Mouse (Mus musculus) cerebellum, adult 2 months (tissue): ENCODE results near the gene Zfp580. TPM values are rescaled to one million over a fixed set of nuclear protein-coding genes. Genes with fewer than 3 reads are reported as not detected.
"Not testable (repeated sequence)": the region's sequence is repeated elsewhere in the genome, so short reads cannot be mapped to it uniquely, and the experiment has no call there.

Source experiments
- DNase-seq, 2 experiments: peaks; one replicate each; pipeline ENCODE4 v3.0.0; 2021
- H3K27ac ChIP-seq: fragments of 200-500 bp; 2 replicates; pipeline ENCODE4 v1.5.1; 2012; ENCODE audit warnings: low read length, control low read depth, inconsistent platforms; ENCODE audit not compliant: insufficient read depth
- H3K27me3 ChIP-seq: fragments of 200-500 bp; 2 replicates; pipeline ENCODE4 v1.6.1; 2012; ENCODE audit warnings: inconsistent platforms, mild to moderate bottlenecking, low read length, moderate library complexity; ENCODE audit not compliant: control insufficient read depth, insufficient read depth
- H3K4me1 ChIP-seq: fragments of 200-500 bp; 2 replicates; pipeline ENCODE4 v1.6.1; 2011; ENCODE audit warnings: low read length; ENCODE audit not compliant: control insufficient read depth, insufficient read depth
- H3K4me3 ChIP-seq: fragments of 200-500 bp; replicated peaks from 2 replicates; pipeline ENCODE3; 2011; ENCODE audit warnings: mild to moderate bottlenecking, low read depth, low read length, control low read depth; ENCODE audit not compliant: insufficient read depth
- CTCF ChIP-seq: fragments of 200-500 bp; IDR thresholded peaks from 2 replicates; pipeline ENCODE4 v1.5.1; 2011; ENCODE audit warnings: low read depth, mild to moderate bottlenecking, control low read depth, low read length, moderate library complexity, borderline replicate concordance; ENCODE audit not compliant: insufficient read depth
- POLR2A ChIP-seq: fragments of 200-500 bp; IDR thresholded peaks from 2 replicates; pipeline ENCODE4 v1.6.1; 2011; ENCODE audit warnings: low read length, control low read depth, borderline replicate concordance; ENCODE audit not compliant: insufficient read depth
- WGBS: fragments of 180-500 bp; shearing (Covaris S2); methylation state at CpG from one replicate; pipeline ENCODE4 v1.1.7; 2018; 5-methylcytosine and 5-hydroxymethylcytosine counted together
- polyA plus RNA-seq: library from polyadenylated mRNA; depleted of rRNA; stranded (reverse); fragments of >200 nt; gene quantifications from 2 replicates; pipeline ENCODE4 v1.2.3, GENCODE M21; 2012

The Zfp580 gene
- polyA plus RNA-seq, 1 experiment: 29.7 TPM

DNA sequence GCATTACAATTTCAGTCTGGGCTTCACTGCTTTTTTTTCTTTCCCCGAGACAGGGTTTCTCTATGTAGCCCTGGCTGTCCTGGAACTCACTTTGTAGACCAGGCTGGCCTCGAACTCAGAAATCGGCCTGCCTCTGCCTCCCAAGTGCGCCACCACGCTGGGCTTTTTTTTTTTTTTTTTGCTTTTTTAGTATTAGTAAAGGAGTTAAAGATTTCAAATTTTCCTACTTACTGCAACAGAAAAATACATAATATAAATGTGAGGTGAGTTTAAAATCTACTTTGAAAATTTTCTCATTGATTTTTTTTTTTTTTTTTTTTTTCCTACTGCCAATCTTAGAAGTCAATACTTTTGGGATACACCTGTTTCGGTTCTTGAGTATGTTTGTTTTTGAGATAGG, 13.5 kb downstream of the Zfp580 start:
- no peak for DNase-seq
- TF ChIP-seq POLR2A (no peak), CTCF (no peak)
- 94% methylated on average over 6 of the region's 6 CpGs for WGBS
- H3K4me3 ChIP-seq: no peak overlapping the region
- H3K27me3 ChIP-seq: no peaks in the 10 kb centered on the region
- peaks cover 9% of the 10 kb centered on the region; the same call in 1 of the 2 replicates for H3K4me1 ChIP-seq
- H3K27ac ChIP-seq: no peak overlapping the region

DNA sequence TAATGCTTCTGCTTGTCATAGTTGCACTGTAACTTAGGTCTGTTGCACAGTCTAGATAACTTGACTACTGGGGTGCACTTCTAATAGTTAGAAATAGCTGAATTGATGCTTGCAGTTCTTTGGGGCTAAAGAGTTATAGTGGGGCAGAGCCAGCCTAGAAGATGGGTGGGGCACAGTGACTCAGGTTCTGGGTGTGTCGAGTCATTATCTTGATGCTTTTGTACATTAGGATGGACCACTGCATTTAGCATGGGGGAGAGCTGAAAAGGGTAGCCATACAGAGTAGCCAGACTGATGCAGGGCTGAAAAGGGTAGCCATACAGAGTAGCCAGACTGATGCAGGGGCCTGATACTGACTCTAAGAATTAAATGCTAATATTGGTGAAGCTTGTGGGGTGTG, 22.2 kb downstream of the Zfp580 start:
- Histone ChIP-seq H3K27me3 (no peaks in the 10 kb centered on the region), H3K4me1 (peaks cover 8% of the 10 kb centered on the region), H3K27ac (no peak overlapping the region), H3K4me3 (no peak overlapping the region)
- TF ChIP-seq CTCF: no peak
- no peak for TF ChIP-seq POLR2A
- no peak for DNase-seq
- WGBS: 78% methylated on average over 1 of the region's 1 CpGs

DNA sequence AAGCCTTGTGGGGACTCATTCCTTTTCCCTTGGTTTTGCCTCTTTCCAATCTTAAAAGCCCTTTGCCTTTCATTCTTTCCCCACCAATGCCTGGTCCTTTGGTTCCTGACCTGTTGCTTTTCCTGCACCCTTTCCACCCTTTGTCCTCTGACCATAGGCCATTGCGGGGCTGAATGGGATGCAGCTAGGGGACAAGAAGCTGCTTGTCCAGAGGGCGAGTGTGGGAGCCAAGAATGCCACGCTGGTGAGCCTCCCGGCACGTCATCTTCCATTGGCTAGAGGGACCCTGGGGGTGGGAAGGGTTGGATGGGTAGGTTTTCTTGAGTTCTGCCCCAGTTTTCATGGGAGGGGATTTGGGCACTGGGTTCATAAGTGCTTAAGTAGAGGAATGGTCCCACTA, 23.6 kb downstream of the Zfp580 start:
- DNase-seq: no peak
- TF ChIP-seq POLR2A (no peak), CTCF (no peak)
- Histone ChIP-seq H3K27ac (no peak overlapping the region), H3K4me1 (peaks cover 8% of the 10 kb centered on the region), H3K27me3 (no peaks in the 10 kb centered on the region), H3K4me3 (no peak overlapping the region)
- 85% methylated on average over 5 of the region's 5 CpGs for WGBS

DNA sequence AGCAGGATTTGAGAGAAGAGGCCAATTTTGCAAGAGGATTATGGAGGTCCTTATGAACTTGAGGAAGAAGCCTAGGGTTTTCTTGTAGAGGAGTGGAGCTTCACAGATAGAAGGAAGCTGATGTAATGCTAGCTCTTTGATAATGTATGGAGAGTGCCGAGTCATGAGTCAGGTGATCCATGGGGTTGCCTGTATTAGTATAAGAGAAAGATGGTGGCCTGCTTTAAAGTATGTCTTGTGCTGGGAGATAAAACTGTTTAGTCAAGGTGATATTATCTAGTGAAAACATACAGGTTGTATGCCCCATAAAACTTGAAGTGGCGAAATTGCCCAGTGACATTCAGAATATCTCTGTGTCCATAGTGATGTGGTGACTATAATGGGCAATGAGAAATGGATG, 25.6 kb downstream of the Zfp580 start:
- TF ChIP-seq CTCF: no peak
- TF ChIP-seq POLR2A: no peak
- no peak for DNase-seq
- 92% methylated on average over 2 of the region's 2 CpGs for WGBS
- Histone ChIP-seq H3K4me1 (0 out of 2 replicates have a peak, but pooled peaks cover 2% of the 10 kb centered on the region), H3K4me3 (no peak overlapping the region), H3K27ac (no peak overlapping the region), H3K27me3 (no peaks in the 10 kb centered on the region)

DNA sequence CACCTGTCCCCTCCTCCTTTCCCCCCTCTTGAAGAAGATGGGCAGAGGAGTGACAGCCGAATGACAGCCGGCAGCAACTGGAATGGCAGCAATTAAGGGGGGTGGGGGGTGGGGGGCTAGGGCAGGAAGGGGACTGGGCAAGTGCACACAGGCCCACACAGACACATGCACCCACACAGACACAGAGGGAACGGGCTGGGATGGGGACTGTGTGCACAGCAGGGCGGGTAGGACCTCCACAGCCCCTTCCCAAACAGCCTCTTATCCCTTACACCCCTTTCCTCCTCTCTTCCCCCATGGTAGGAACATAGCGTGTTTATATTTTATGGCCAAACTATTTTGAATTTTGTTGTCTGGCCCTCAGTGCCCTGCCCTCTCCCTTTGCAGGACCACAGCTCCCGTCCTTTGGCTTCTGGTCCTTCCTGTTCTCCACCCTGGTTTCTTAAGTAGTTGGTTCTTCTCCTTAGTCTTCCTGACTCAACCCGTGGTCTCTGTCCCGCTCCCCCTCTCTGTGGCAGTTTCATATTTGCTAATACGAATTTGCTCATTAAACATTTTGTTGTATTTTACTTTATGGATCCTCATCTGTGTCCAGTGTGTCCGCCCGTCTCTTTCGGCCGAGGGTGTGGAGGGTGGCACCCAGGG, 28.1 kb downstream of the Zfp580 start:
- peak overlapping the region; percentile 82 for H3K4me3 ChIP-seq
- WGBS: 39% methylated on average over 11 of the region's 13 CpGs
- not testable (repeated sequence) for DNase-seq

DNA sequence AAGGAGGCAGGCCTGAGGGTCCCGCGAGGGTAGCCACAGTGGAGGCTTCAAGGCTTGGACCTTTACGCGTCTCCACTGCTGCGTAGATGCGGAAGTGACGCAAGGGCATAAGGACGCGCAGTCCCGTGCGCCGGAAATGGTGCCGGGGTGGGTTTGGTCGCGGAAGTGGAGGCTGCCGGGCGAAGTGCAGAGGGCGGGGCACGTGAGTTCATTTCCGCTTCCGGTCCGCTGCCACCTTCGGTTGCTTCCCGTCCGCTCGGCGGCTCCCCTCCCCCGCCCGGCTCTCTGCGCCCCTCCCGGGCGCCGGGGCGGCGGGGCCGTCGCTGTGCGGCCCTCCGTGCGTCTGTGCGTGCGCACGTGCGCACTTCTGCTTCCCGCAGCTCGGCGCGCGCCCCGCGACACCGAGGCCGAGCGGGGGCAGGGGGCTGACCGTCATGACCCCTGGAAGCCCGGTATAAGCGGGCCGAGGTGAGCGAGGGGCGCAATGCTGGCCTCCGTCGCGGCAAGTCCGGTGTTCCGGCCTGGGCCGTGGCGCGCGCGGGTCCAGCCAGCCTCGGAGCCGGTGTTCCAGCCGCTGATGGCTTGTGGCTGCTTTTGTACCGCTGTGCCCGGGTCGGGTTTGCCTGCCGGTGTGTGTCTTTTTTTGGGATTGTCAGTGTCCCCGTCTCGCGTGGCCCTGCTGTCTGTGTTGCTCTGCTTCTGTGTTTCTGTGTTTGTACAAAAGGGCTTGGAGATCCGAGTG, 28.8 kb downstream of the Zfp580 start, which contains the start of gene Epn1:
Epn1 (plus strand) TSS at position 226 of the 742 bp plus-strand sequence.
- H3K4me3 ChIP-seq: peak within 1 kb of the TSS; percentile 82
- peak; percentile 74 for TF ChIP-seq POLR2A
- no peak for TF ChIP-seq CTCF
- WGBS: under 1% methylated on average over 81 of the region's 81 CpGs
- H3K27ac ChIP-seq: peak within 1 kb of the TSS; percentile 77
- H3K4me1 ChIP-seq: no peaks in the 10 kb centered on the region; the same call in 1 of the 2 replicates
- H3K27me3 ChIP-seq: no peaks in the 10 kb centered on the region
- DNase-seq: peak; percentile 97

More for the DNA sequence above, 28.1 kb downstream of the Zfp580 start:
- not testable (repeated sequence) for H3K27me3 ChIP-seq, H3K4me1 ChIP-seq
- peak overlapping the region; percentile 36; the same call in 1 of the 2 replicates for H3K27ac ChIP-seq

DNA sequence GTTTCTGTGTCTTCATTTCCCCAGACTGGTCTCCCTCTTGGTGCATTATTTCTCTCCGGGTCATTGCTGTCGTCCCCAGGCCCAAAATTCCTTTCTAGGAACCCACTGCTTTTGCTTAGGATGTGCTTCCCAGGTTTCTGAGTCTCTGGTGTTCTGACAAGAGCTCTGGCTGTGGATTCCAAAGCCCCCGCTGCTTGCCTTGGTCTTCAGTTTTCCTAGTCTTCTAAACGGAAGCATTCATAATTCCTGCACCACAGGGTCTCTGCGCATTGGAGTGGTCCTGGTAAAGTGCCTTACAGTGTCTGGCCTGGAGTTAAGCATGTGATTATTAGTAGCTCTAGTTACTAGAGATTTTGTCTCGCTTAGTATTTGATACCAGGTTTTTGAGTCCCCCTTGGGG, 29.5 kb downstream of the Zfp580 start:
- Histone ChIP-seq H3K4me1 (peaks cover 2% of the 10 kb centered on the region), H3K27me3 (no peaks in the 10 kb centered on the region), H3K4me3 (peak overlapping the region; percentile 82), H3K27ac (peak overlapping the region; percentile 77; the same call in 1 of the 2 replicates)
- no peak for DNase-seq
- no peak for TF ChIP-seq POLR2A
- no peak for TF ChIP-seq CTCF
- 8% methylated on average over 6 of the region's 6 CpGs for WGBS

DNA sequence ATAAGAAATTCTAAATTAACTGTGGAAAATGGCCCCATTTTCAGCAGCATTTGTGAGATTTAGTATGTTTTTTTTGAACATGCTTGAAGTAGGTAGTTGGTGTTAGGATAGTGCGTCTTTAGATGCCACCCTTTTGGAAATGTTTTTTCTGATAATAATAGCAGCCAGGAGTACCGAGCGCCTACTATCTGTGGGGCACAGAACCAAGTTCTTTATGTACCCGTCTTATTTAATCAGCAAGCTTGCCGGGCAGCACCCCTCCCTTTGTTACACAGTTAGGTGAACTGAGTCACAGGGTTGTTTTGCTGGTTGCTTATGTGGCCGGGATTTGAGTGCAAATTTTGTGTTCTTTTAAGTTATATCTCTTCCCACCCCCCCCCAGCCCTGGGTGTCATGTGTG, 29.9 kb downstream of the Zfp580 start:
- DNase-seq: no peak
- WGBS: 49% methylated on average over 6 of the region's 6 CpGs
- no peaks in the 10 kb centered on the region for H3K27me3 ChIP-seq
- TF ChIP-seq POLR2A: no peak
- TF ChIP-seq CTCF: no peak
- H3K27ac ChIP-seq: no peak overlapping the region
- H3K4me3 ChIP-seq: peak overlapping the region; percentile 24
- peaks cover 6% of the 10 kb centered on the region for H3K4me1 ChIP-seq
